Mouse (Mus musculus): ENCODE results near the gene 4933416C03Rik.

GRCm38 (mm10) chr10:116096466-116096865 lies 17.3 kb downstream of the 4933416C03Rik start:
- TF ChIP-seq EP300 (IDR thresholded peaks at IDR 0.05; ENCODE audit: low read depth) (no peak), CTCF (IDR thresholded peaks at IDR 0.05; ENCODE audit: low read depth) (no peak)
